Mouse (Mus musculus) frontal cortex, postnatal 25 days (tissue): ENCODE measurements around the gene Rcc1l.

Source experiments
- DNase-seq, 2 experiments: peaks; one replicate each; pipeline ENCODE4 v3.0.0; 2022; ENCODE audit warnings: low spot score in 2 of 2

Gene Rcc1l

GRCm38 (mm10) chr5:134115639-134116259, 60.8 kb downstream of the Rcc1l start:
- no peak for DNase-seq

GRCm38 (mm10) chr5:134114981-134115380, 61.6 kb downstream of the Rcc1l start:
- no peak for DNase-seq

- no peak for DNase-seq
Observed at GRCm38 (mm10) chr5:134105829-134106228, 70.7 kb downstream of the Rcc1l start.

- no peak for DNase-seq
Observed at GRCm38 (mm10) chr5:134102720-134103119, 73.9 kb downstream of the Rcc1l start.

GRCm38 (mm10) chr5:134101883-134102282, 74.7 kb downstream of the Rcc1l start:
- no peak for DNase-seq

GRCm38 (mm10) chr5:134101322-134101721, 75.3 kb downstream of the Rcc1l start:
- no peak for DNase-seq

- DNase-seq = no peak
Observed at GRCm38 (mm10) chr5:134100232-134100771, 76.3 kb downstream of the Rcc1l start.

- peak; percentile 94 to 95 for DNase-seq
Observed at GRCm38 (mm10) chr5:134099496-134100211, 76.9 kb downstream of the Rcc1l start, which contains the start of gene Castor2. TSS of gene Castor2 (plus strand) at chr5:134099711.

- DNase-seq = peak in 1 of 2 experiments; percentile 16
Observed at GRCm38 (mm10) chr5:134098976-134099375, 77.6 kb downstream of the Rcc1l start.

- no peak for DNase-seq
Observed at GRCm38 (mm10) chr5:134098341-134098902, 78.2 kb downstream of the Rcc1l start.
